Mouse (Mus musculus) limb, embryonic 11.5 days (tissue): Measurements from ENCODE around the gene Ppp4r1. TPM values are rescaled to one million over a fixed set of nuclear protein-coding genes. Genes with fewer than 3 reads are reported as not detected.

Source experiments
- ATAC-seq: fragments of 200-750 bp; cut with Nextera tagmentation; 2 replicates; pipeline ENCODE4 v1.8.0; 2017; ENCODE audit warnings: low read depth; ENCODE audit not compliant: insufficient number of reproducible peaks, low FRiP score, low TSS enrichment
- DNase-seq: peaks from one replicate; pipeline ENCODE4 v3.0.0-alpha.2; 2015; ENCODE audit warnings: low spot score
- H3K27ac ChIP-seq: fragments of 300-500 bp; sonication (generic); replicated peaks from 2 replicates; pipeline ENCODE4 v1.5.1; 2014; ENCODE audit warnings: low read depth, mild to moderate bottlenecking, low read length
- H3K27me3 ChIP-seq: fragments of 300-500 bp; sonication (generic); 2 replicates; pipeline ENCODE4 v1.6.1; 2014; ENCODE audit warnings: mild to moderate bottlenecking, low read length, mixed read lengths; ENCODE audit not compliant: control insufficient read depth, insufficient read depth
- H3K36me3 ChIP-seq: fragments of 300-500 bp; sonication (generic); 2 replicates; pipeline ENCODE4 v1.6.1; 2014; ENCODE audit warnings: mild to moderate bottlenecking, low read length, moderate library complexity, mixed read lengths; ENCODE audit not compliant: control insufficient read depth, insufficient read depth
- H3K4me1 ChIP-seq: fragments of 300-500 bp; sonication (generic); 2 replicates; pipeline ENCODE4 v1.6.1; 2014; ENCODE audit warnings: low read length, mixed read lengths; ENCODE audit not compliant: control insufficient read depth, insufficient read depth
- H3K4me2 ChIP-seq: fragments of 300-500 bp; sonication (generic); 2 replicates; pipeline ENCODE4 v1.6.1; 2014; ENCODE audit warnings: low read depth, mild to moderate bottlenecking, moderate library complexity; ENCODE audit not compliant: severe bottlenecking
- H3K4me3 ChIP-seq: fragments of 300-500 bp; sonication (generic); 2 replicates; pipeline ENCODE4 v1.5.1; 2014; ENCODE audit warnings: low read depth, low read length
- H3K9ac ChIP-seq: fragments of 300-500 bp; sonication (generic); 2 replicates; pipeline ENCODE4 v1.6.1; 2014; ENCODE audit warnings: mild to moderate bottlenecking, low read length
- H3K9me3 ChIP-seq: fragments of 300-500 bp; sonication (generic); 2 replicates; pipeline ENCODE4 v1.6.1; 2016; ENCODE audit warnings: low read length; ENCODE audit not compliant: control insufficient read depth
- WGBS: fragments of 180-500 bp; shearing (Covaris S2); extraction: QIAGEN DNeasy Blood & Tissue Kit; methylation state at CpG from one replicate; pipeline ENCODE4 v1.1.7; 2014; 5-methylcytosine and 5-hydroxymethylcytosine counted together
- polyA plus RNA-seq: library from polyadenylated mRNA; unstranded; fragments of >200 nt; fragmentation: Nextera tagmentation; extraction: Ambion mirVana; gene quantifications from 2 replicates; pipeline ENCODE4 v1.2.1, GENCODE M21; 2014

Ppp4r1 gene
- polyA plus RNA-seq, 1 experiment from 2014 or later: 62.4 TPM

- Histone ChIP-seq H3K27me3 (no peaks in the 10 kb centered on the region), H3K4me3 (no peak overlapping the region), H3K4me2 (no peak overlapping the region), H3K9ac (no peak overlapping the region), H3K4me1 (no peaks in the 10 kb centered on the region), H3K9me3 (no peaks in the 10 kb centered on the region), H3K27ac (no peak overlapping the region), H3K36me3 (peaks cover 4% of the 10 kb centered on the region; the same call in 1 of the 2 replicates)
- WGBS: 49% methylated on average over 4 of the region's 4 CpGs
- no peak for ATAC-seq
- no peak for DNase-seq
Observed at GRCm38 (mm10) chr17:65864742-65865141, 82.4 kb downstream of the Ppp4r1 start.

DNA sequence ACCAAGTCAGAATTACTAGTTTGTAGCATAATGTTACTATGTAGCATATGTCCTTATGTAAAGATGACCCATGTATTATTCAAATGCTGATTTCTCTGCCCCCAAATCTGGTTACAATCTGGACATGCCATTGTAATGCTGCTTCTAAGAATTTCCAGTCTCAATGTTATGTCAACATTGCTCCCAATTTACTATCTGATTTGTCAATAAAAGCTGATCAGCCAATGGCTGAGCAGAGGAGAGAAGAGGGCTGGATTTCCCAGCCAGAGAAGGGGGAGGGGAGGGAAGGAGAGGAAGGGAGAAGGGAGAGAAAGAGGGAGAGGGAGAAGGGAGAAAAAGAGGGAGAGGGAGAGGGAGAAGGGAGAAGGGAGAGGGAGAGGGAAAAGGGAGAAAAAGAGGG lies 82.9 kb downstream of the Ppp4r1 start:
- H3K4me1 ChIP-seq: no peaks in the 10 kb centered on the region
- H3K4me2 ChIP-seq: no peak overlapping the region
- peaks cover 4% of the 10 kb centered on the region; the same call in 1 of the 2 replicates for H3K36me3 ChIP-seq
- no peak overlapping the region for H3K27ac ChIP-seq
- DNase-seq (no peak), ATAC-seq (no peak)
- no peaks in the 10 kb centered on the region for H3K27me3 ChIP-seq
- H3K9ac ChIP-seq: no peak overlapping the region
- no peaks in the 10 kb centered on the region for H3K9me3 ChIP-seq
- H3K4me3 ChIP-seq: no peak overlapping the region

- peaks cover 4% of the 10 kb centered on the region; the same call in 1 of the 2 replicates for H3K36me3 ChIP-seq
- no peaks in the 10 kb centered on the region for H3K9me3 ChIP-seq
- ATAC-seq: no peak
- WGBS: 84% methylated on average over 3 of the region's 3 CpGs
- H3K27me3 ChIP-seq: no peaks in the 10 kb centered on the region
- H3K27ac ChIP-seq: no peak overlapping the region
- no peaks in the 10 kb centered on the region for H3K4me1 ChIP-seq
- no peak overlapping the region for H3K9ac ChIP-seq
- no peak overlapping the region for H3K4me2 ChIP-seq
- H3K4me3 ChIP-seq: no peak overlapping the region
- no peak for DNase-seq
Observed at GRCm38 (mm10) chr17:65866201-65866600, 83.8 kb downstream of the Ppp4r1 start.

- ATAC-seq: no peak
- Histone ChIP-seq H3K4me2 (no peak overlapping the region), H3K9me3 (no peaks in the 10 kb centered on the region), H3K4me3 (no peak overlapping the region), H3K9ac (no peak overlapping the region), H3K27ac (no peak overlapping the region), H3K27me3 (no peaks in the 10 kb centered on the region), H3K36me3 (peaks cover 4% of the 10 kb centered on the region; the same call in 1 of the 2 replicates), H3K4me1 (0 out of 2 replicates have a peak, but pooled peaks cover 5% of the 10 kb centered on the region)
- 86% methylated on average over 5 of the region's 5 CpGs for WGBS
- DNase-seq: no peak
Observed at GRCm38 (mm10) chr17:65867996-65868395, 85.6 kb downstream of the Ppp4r1 start.

DNA sequence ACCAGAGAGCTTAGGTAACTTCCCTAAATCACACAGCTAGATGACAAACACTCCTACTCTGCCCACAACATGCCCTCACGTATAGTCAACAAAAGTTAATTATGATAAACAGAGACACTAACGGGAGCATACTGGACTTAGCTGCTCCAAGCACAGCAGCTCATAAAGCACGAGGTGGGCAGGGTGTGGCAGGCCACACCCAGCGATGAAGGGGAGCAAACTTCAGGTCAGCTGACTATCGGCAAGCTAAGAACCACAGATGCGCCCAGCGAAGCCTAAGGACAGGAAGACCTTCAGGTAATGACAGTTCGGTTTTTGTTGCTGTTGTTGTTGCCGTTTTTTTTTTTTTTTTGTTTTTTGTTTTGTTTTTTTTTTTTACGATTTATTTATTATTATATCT lies 87.3 kb downstream of the Ppp4r1 start:
- 0 out of 2 replicates have a peak, but pooled peaks cover 5% of the 10 kb centered on the region for H3K4me1 ChIP-seq
- H3K27me3 ChIP-seq: no peaks in the 10 kb centered on the region
- no peak overlapping the region for H3K4me3 ChIP-seq
- H3K9me3 ChIP-seq: no peaks in the 10 kb centered on the region
- no peak for DNase-seq
- no peak overlapping the region for H3K9ac ChIP-seq
- H3K4me2 ChIP-seq: no peak overlapping the region
- H3K27ac ChIP-seq: no peak overlapping the region
- H3K36me3 ChIP-seq: no peaks in the 10 kb centered on the region
- WGBS: 89% methylated on average over 10 of the region's 10 CpGs
- no peak for ATAC-seq

DNA sequence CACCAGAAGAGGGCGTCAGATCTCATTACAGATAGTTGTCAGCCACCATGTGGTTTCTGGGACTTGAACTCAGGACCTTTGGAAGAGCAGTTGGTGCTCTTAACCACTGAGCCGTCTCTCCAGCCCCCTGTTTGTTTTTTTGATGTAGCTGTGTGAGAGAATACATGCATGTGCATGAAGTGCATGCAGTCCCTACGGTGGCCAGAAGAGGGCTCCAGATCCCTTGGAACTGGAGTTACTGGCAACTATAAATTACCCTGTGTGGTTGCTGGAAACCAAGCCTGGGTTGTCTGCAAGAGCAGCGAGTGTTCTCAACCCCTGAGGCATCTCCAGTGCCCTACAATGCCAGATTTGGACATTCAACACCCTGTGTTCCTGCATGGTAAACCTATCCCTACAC lies 87.8 kb downstream of the Ppp4r1 start:
- no peaks in the 10 kb centered on the region for H3K36me3 ChIP-seq
- no peaks in the 10 kb centered on the region for H3K9me3 ChIP-seq
- no peaks in the 10 kb centered on the region for H3K27me3 ChIP-seq
- no peak overlapping the region for H3K4me2 ChIP-seq
- peak; percentile 85 for DNase-seq
- no peak overlapping the region for H3K9ac ChIP-seq
- H3K27ac ChIP-seq: no peak overlapping the region
- 44% methylated on average over 4 of the region's 4 CpGs for WGBS
- no peak for ATAC-seq
- no peak overlapping the region for H3K4me3 ChIP-seq
- H3K4me1 ChIP-seq: 0 out of 2 replicates have a peak, but pooled peaks cover 5% of the 10 kb centered on the region

- Histone ChIP-seq H3K4me2 (no peak overlapping the region), H3K4me1 (0 out of 2 replicates have a peak, but pooled peaks cover 5% of the 10 kb centered on the region), H3K27ac (no peak overlapping the region), H3K36me3 (no peaks in the 10 kb centered on the region), H3K27me3 (no peaks in the 10 kb centered on the region), H3K9me3 (no peaks in the 10 kb centered on the region), H3K9ac (no peak overlapping the region), H3K4me3 (no peak overlapping the region)
- DNase-seq: no peak
- ATAC-seq: no peak
- 35% methylated on average over 5 of the region's 5 CpGs for WGBS
Observed at GRCm38 (mm10) chr17:65871641-65872041, 89.3 kb downstream of the Ppp4r1 start.

GRCm38 (mm10) chr17:65872051-65872450 lies 89.7 kb downstream of the Ppp4r1 start:
- ATAC-seq (no peak), DNase-seq (no peak)
- Histone ChIP-seq H3K9me3 (no peaks in the 10 kb centered on the region), H3K27ac (no peak overlapping the region), H3K36me3 (no peaks in the 10 kb centered on the region), H3K4me3 (no peak overlapping the region), H3K27me3 (no peaks in the 10 kb centered on the region), H3K4me1 (0 out of 2 replicates have a peak, but pooled peaks cover 5% of the 10 kb centered on the region), H3K4me2 (no peak overlapping the region), H3K9ac (no peak overlapping the region)
- WGBS: 68% methylated on average over 6 of the region's 6 CpGs

- no peaks in the 10 kb centered on the region for H3K9me3 ChIP-seq
- no peak overlapping the region for H3K27ac ChIP-seq
- DNase-seq (peak; percentile 61), ATAC-seq (no peak)
- no peaks in the 10 kb centered on the region for H3K36me3 ChIP-seq
- no peak overlapping the region for H3K4me2 ChIP-seq
- H3K4me3 ChIP-seq: no peak overlapping the region
- H3K27me3 ChIP-seq: no peaks in the 10 kb centered on the region
- no peak overlapping the region for H3K9ac ChIP-seq
- 0 out of 2 replicates have a peak, but pooled peaks cover 5% of the 10 kb centered on the region for H3K4me1 ChIP-seq
- 43% methylated on average over 6 of the region's 6 CpGs for WGBS
Observed at GRCm38 (mm10) chr17:65872652-65873051, 90.3 kb downstream of the Ppp4r1 start.
